Mouse (Mus musculus) megakaryocyte progenitor cell, adult 5-6 weeks (primary cell): ENCODE measurements around the gene Dnajb3. TPM values are rescaled to one million over a fixed set of nuclear protein-coding genes. Genes with fewer than 3 reads are reported as not detected.
"Not testable (repeated sequence)": the region's sequence is repeated elsewhere in the genome, so short reads cannot be mapped to it uniquely, and the experiment has no call there.

ENCODE experiments used
- ATAC-seq: replicated peaks from 2 replicates; pipeline ENCODE4 v1.8.0; 2016; ENCODE audit warnings: mild to moderate bottlenecking, moderate TSS enrichment, inconsistent platforms; ENCODE audit not compliant: poor library complexity
- total RNA-seq, 2 experiments: library from RNA; stranded (forward) in 1 of 2; stranded (reverse) in 1 of 2; fragments of 157-497, 149-512 nt in 1 of 2; fragments of 200-1000 nt in 1 of 2; gene quantifications; 2 replicates each; pipeline versions ENCODE4 v1.2.3 to v1.2.4; 2015 to 2017

Gene Dnajb3
- total RNA-seq, 2 experiments from 2014 or later = 0.17 to 2.4 TPM

DNA sequence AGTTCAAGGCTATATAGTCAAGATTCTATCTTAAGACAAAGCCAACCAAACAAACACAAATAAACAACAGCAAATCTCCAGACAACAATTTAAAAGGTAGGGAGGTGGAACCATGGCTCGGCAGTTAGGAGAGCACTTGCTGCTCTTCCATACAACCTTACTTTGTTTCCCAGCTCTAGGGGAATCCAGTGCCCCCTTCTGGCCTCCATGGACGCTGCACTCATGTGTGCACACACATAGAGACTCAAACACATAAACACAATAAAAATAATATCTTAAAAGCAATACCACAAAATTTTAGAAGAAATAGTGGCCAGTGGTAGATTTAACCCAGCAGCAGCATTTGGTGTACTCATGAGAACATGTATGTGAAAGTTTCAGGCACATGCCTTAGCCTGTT, 11.6 kb upstream of the Dnajb3 start:
- ATAC-seq = no peak

DNA sequence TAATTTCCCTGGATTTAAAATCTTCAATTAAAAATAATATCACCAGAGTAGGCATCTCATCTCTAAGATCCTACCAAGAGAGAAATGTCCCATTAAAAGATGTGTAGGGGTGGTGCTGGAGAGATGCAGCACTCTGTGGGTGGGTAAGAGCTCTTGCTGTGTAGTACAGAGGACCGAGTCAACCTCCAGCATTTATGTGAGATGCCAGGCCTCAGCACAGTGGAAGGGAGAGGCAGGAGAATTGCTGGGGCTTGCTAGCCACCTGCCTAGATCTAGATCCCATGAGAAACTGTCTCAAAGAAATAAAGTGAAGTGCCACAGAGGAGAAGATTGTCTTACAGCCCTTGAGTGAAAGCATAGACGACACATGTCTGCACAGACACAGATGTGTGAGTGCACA, 11.0 kb upstream of the Dnajb3 start:
- ATAC-seq = no peak

DNA sequence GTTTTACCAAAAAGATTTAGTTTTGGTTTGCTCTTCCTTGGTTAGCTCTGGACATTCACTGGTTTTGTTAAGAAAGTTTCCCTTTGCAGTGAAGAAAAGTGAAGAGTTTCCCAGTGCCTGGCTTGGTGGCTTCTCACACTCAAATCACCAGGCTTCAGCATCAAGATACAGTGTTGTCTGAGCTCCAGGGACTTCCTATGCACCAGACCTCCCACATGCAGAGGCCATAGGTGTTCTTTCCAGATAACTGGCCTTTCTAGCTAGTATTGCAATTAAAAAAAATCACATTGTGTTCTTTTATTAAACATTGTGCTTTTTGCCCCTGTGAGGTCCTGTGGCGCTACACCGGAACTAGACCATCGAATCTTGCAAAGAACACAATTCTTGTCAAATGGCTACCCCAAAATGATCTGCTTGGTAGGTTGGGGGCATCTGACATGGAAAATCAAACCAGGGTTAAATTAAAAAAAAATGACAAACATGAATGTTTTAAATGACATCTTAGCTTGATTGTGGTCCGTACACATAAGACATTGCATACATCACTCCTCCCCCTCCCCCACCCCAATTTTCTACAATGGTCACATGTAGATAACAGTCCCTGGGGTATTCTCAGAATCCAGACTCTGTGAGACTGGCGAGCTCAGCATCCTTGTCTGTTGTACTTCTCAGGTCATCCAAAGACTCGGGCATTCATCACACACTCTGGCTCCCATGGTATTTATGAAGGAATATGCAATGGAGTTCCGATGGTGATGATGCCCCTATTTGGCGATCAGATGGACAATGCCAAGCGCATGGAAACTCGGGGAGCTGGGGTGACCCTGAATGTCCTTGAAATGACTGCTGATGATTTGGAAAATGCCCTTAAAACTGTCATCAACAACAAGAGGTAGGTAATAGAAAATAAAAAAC, 10.1 kb upstream of the Dnajb3 start:
- ATAC-seq = no peak

DNA sequence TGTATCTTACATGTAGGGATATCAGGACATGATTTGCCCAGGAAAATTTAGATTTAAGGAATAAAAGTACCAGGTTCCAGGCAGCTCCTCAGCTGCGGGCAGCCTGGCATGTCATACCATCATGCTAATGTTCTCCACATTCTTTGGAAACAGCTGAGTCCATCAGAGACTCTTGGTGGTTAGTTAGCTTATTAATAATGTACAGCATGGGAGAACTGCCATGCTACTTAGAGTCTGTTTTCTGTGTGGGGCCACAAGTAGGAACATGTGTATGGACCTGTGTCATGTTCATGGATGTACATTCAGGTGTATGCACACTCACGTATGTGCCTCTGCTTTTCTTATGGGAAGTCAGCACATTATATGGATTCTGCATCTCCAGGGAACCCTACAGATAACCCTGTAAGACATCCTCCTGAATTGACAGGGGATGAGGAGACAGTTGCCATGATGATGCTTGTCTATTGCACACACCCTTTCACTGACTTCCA, 8.9 kb upstream of the Dnajb3 start:
- no peak for ATAC-seq

DNA sequence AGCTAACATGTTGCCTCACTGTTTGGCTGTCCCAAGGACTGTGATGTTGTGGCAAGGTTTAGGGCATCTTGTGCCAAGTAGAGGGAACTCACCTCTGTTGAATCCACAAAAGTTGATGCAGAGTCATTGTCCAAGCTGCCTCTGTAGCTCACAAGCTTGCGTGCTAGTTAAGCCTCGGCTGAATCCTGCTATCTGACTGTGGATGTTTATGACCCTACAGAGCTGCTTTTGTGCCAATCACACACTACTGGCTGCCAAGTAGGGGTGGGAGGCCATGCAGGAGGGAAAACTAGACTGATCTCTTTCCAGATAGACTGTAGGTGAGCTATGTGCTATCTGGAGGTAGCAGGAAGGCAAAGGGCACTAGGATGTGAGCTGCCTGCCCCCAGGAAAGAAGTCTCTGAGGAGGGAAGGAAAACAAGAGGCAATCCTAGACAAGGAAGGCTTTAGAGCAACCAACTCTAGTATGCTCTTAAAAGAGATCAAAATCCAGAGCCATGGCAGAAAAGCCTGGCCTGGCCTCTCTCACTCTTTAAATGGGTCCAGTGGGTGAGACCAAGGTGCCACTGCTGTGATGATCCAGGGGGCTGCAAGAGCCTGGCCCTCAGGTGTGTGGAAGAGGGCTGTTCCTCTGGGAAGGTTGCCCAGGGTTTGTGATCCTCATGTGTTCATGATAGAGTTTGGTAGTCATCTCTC, 8.3 kb upstream of the Dnajb3 start:
- 0 out of 2 replicates have a peak, but pooled peaks have one; percentile 4 for ATAC-seq

DNA sequence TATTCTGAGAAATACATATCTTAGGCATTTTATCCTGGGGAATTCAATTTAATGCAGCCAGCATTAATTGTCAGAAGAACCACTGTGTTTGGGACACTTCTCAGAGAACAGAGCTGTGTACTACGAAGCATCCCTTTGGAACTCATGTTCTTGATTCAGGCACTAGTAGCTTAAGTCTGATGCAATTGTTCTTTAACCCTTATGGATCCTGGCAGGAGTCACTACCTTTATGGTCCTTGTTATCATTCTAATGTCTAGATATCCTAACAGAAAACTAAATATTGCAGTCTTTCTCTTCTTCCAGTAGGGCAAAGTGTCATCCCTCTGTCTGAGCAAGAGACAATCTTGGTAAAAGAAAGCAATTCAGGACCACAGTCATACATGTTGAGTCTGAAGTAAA, 7.5 kb upstream of the Dnajb3 start:
- no peak for ATAC-seq

DNA sequence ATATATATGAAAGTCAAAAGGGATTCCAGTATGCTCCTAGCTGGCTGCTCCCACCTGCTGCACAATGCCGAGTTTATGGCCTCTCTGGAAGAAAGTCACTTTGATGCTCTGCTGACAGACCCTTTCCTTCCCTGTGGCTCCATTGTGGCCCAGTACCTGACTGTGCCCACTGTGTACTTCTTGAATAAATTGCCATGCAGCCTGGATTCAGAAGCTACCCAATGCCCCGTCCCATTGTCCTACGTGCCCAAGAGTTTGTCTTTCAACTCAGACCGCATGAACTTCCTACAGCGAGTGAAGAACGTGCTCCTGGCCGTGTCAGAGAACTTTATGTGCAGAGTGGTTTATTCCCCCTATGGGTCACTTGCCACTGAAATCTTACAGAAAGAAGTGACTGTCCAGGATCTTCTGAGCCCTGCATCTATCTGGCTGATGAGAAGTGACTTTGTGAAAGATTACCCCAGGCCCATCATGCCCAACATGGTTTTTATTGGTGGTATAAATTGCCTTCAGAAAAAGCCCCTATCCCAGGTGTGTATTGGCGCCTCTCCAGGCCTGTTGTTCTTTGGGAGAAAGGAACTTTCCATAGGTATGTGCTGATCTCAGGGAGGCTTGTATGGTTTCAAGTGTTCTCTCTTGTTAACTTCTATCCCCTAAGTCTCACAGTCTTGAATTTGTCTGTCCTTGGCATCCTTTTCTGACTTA, 6.9 kb upstream of the Dnajb3 start:
- ATAC-seq = no peak

DNA sequence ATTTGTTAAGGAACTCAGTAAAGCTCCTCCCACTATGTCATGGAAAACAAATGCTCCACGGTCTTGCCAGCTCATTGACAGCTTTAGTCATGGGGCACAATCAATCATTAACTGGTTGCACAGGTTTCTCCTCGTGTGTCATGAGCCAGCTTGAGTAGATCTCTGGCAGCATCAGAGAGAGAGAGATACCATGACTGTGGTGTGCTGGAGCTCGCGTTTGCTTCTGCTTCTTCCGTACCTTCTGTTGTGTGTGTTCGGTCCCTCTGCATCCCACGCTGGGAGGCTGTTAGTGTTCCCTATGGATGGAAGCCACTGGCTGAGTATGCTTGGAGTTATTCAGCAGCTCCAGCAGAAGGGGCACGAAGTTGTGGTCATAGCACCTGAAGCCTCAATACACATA, 6.2 kb upstream of the Dnajb3 start, which contains the start of gene Ugt1a1:
Gene Ugt1a1, plus strand, starts transcription at position 148 of the 400 bp plus-strand sequence.
- no peak for ATAC-seq

DNA sequence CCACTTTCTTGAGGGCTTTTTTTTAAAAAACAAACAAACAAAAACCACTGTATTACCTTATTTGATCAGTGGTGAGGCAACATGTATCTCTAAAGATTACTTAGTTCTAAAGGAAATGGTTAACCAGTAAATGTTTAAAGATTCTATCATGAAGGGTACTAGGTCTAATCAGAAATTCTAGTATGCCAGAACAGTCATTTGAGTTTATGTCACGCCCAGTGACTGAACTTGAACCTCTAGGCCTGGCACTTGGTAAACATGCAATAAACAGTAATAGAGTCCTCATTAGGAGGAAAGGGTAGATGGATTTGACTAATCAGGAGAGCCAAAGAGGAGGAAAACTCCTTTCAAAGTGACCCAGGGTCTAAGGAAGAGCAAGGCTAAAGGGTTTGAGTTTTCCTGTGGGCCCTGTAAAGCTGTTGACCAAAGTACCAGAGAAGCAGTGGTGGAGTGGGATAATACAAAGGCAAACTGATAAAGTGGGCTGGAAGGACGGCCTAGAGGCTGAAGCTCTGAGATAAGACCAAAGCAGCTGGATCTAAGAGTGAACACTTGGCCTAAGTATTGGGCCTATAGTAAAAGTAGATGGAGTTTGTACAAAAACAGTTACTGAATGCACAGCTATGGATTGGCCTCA, 1.4 kb upstream of the Dnajb3 start:
- ATAC-seq = peak; percentile 79

DNA sequence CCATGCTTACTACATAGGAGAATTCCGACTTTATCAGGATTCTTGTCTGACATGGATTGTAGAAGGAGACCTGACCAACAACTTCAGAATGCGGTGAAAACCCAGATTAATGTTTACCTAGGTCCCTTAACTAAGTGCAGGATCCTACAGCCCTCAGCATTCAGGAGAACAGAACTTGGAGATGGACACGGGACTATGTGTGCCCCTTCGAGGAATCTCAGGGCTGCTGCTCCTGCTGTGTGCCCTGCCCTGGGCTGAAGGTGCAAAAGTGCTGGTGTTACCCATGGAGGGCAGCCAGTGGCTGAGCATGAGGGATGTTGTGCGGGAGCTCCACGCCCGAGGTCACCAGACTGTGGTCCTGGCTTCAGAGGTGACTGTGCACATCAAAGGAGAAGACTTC, 5.1 kb downstream of the Dnajb3 start, which contains the start of gene Ugt1a2:
Gene Ugt1a2, plus strand, starts transcription at position 146 of the 400 bp plus-strand sequence.
- no peak for ATAC-seq

DNA sequence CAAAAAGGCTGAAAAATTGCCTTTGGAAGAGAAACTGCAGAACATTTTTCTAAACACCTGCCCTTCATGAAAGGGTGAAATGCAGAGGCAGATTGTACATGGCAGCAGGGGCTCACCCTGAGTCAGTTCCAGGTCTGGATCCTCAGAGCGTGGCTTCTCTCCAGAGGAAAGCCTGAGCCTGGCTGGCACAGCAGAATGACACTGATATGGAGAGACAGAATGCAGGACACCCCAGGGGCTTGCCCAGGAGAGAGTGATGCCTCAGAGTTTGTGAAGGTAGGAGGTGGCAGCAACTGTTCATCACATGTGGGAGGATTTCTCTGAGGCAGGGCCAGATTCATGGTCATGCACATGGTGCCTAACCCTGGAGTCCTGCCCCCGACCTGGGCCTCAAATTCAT, 5.6 kb downstream of the Dnajb3 start:
- no peak for ATAC-seq

DNA sequence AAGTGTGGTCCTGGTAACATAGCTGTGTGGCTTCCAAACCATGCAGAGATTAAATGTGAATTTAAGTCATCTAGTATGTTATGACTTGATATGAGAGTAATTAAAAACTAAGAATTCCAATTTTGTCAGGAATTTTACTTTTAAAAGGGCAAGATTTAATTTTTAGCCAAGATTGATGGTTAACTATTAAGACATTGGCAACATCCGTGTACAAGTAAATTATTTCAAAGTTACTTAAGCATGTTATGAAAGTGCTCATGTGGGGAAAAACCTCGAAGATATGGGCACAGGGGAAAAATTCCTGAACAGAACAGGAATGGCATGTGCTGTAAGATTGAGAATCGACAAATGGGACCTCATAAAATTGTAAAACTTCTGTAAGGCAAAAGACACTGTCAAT, 8.1 kb downstream of the Dnajb3 start:
- ATAC-seq = no peak

DNA sequence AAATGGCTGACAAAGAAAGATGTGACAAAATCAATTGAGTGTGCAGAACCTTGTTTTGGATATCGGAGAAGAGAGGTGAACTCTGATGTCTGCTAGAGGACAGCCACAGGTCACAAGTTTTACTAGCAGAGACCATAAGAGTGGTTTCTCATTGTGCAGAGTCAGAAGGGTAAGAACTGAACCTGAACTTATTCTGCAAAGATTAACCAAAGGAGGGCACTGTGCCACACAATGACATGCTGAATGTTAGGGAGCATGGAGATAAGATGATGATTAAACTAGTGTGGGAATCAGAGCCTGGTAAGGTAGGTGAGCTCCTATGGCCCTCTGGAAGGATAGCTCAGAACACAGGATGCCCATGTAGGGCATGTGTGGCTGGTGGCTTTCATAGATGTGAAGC, 9.9 kb downstream of the Dnajb3 start:
- no peak for ATAC-seq

DNA sequence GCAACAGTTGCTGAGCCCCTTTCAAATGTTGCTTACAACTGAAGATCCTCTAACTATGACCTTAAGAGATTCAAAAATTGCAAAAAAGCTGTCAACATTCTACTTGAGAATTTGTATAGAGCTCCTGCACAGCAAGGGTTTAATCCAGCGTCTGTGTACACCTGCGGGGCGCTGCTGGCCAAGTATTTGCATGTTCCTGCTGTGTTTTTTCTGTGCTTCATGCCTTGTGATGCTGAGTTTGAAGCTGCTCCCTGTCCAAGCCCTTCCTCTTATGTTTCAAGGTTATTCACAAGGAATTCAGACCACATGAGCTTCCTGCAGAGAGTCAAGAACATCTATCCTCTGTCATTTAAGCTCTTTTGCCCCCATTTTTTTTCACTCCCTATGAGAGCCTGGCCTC, 13.4 kb downstream of the Dnajb3 start:
- no peak for ATAC-seq

DNA sequence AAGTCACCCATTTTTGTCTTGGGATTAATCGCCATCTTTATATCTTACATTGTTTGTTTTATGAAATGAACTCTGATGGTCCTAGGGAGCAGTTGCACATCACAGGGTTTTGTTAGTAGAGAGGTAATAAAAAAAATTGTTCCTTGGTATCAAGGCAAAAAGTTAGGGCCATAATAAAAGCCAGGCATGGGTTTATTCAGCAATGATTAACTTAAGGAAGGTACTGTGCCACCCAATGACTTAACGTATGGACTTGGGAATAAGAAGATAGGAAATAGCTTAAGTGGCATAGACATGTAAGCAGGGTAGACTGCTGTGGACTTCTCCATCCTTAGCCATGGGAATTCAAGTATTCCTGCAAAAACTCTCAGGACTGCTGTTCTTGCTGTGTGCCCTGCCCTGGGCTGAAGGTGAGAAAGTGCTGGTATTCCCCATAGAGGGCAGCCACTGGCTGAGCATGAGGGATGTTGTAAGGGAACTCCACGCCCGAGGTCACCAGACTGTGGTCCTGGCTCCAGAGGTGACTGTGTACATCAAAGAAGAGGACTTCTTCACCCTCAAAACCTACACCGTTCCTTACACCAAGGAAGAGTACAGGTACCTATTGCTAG, 19.2 kb downstream of the Dnajb3 start:
- ATAC-seq = no peak

DNA sequence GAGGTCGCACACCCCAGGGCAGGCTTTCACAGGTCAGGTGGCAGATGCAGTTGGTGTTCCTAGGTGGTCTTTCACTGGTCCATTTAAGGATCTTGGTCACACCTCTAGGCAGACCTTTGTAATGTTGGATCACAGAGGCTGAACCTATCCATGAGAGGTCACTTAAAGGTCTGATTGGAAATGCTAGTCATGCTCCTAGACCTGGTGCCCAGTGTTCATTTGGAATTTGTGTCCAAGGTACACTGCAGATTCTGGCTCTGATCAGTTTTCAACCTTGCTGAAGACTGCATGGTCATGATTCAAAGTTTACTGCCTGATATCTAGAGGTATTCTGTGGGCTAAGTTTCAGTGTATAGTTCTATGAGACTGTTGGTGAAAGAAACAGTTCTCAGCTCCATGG, 25.9 kb downstream of the Dnajb3 start:
- ATAC-seq = no peak

DNA sequence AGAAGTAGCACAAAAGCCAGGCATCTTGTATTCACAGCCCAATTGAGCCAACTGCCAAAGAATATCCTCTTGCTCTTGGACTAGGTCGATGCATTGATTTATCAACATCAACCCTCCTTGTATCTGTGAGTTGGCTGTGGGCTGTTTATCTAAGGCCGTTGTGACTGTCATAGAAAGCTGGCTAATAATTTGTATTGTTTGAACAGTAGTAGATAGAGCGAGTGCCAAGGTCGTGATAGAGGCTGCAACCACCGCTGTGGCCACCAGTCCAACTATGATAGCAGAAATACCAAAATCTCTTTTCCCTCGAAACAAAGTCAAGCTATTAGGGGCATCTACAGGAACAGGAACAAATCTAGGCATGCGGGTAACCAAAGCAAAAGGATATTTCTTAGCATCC, 33.4 kb downstream of the Dnajb3 start:
- not testable (repeated sequence) for ATAC-seq

DNA sequence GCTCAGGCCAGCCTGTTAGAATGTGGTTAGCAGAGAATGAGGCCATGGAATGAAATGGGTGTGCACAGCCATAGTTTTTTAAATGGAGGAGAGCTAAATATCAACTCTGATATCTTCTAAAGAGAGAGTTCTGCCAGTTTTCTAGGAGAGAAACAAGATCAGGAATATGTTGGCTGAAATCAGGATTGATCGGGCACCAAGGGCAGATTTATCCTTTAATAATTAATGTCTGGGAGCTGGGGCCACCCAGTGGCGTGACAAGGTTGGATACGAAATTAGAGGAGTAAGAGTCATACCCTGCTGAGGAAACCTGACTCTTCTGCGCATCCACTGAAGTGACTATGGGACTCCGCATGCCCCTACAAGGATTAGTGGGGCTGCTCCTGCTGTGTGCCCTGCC, 39.9 kb downstream of the Dnajb3 start, which contains the start of gene Ugt1a5:
Gene Ugt1a5, plus strand, starts transcription at position 302 of the 400 bp plus-strand sequence.
- no peak for ATAC-seq

DNA sequence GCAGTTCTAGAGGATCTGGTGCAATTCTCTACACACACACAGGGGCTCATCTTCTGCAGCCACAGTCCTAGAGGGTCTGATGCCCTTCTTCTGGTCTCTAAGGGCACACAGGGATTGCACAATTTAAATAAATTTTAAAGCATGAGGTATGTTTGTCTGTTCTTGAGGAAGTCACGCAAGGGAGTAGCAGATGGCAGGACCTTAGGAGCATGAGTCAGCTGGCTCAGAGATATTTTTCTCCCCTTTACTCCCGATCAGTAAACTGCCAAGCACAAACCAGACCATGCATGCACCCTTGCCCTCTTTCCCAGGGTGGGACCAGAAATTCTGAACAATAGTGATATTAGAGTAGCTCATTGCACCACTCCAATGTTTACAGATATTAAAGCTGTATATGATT, 47.2 kb downstream of the Dnajb3 start:
- ATAC-seq = peak; percentile 58
